Mouse (Mus musculus) liver, embryonic 14.5 days (tissue): ENCODE data around the gene Ahsg. TPM values are rescaled to one million over a fixed set of nuclear protein-coding genes. Genes with fewer than 3 reads are reported as not detected.

Experiments used
- ATAC-seq: fragments of 200-750 bp; cut with Nextera tagmentation; 2 replicates; pipeline ENCODE4 v1.8.0; 2017; ENCODE audit warnings: moderate number of reproducible peaks, mild to moderate bottlenecking, moderate library complexity; ENCODE audit not compliant: insufficient read depth
- DNase-seq, 3 experiments: peaks; one replicate each; pipeline ENCODE4 v3.0.0-alpha.2; 2012 to 2013; ENCODE audit warnings: low read depth in 3 of 3, low spot score in 3 of 3
- H3K27ac ChIP-seq: fragments of 300-500 bp; sonication (generic); 2 replicates; pipeline ENCODE4 v1.5.1; 2014; ENCODE audit warnings: moderate library complexity, mild to moderate bottlenecking, control low read depth, inconsistent platforms
- H3K27me3 ChIP-seq: fragments of 300-500 bp; sonication (generic); 2 replicates; pipeline ENCODE4 v1.6.1; 2014; ENCODE audit warnings: mild to moderate bottlenecking, low read length, moderate library complexity; ENCODE audit not compliant: control insufficient read depth, insufficient read depth
- H3K36me3 ChIP-seq: fragments of 300-500 bp; sonication (generic); replicated peaks from 2 replicates; pipeline ENCODE4 v1.6.1; 2014; ENCODE audit warnings: low read depth; ENCODE audit not compliant: control insufficient read depth, insufficient read depth
- H3K4me1 ChIP-seq, 2 experiments: fragments of 200-500 bp in 1 of 2; fragments of 300-500 bp in 1 of 2; sonication (generic) in 1 of 2; replicated peaks; 2 replicates each; pipeline ENCODE4 v1.6.1; 2012 to 2014; ENCODE audit warnings: antibody characterized with exemption in 1 of 2, inconsistent platforms in 1 of 2, low read length in 1 of 2; ENCODE audit not compliant: control insufficient read depth in 2 of 2, insufficient read depth in 2 of 2
- H3K4me2 ChIP-seq: fragments of 300-500 bp; sonication (generic); 2 replicates; pipeline ENCODE4 v1.6.1; 2014; ENCODE audit warnings: low read depth, mild to moderate bottlenecking, control low read depth, moderate library complexity
- H3K4me3 ChIP-seq, 2 experiments: fragments of 200-500 bp in 1 of 2; fragments of 300-500 bp in 1 of 2; sonication (generic) in 1 of 2; 2 replicates each; pipeline ENCODE4 v1.5.1; 2012 to 2014; ENCODE audit warnings: low read depth in 2 of 2, low read length in 2 of 2, mild to moderate bottlenecking in 2 of 2, control low read depth in 1 of 2, inconsistent platforms in 1 of 2, moderate library complexity in 1 of 2; ENCODE audit not compliant: insufficient read depth in 1 of 2
- H3K9ac ChIP-seq: fragments of 300-500 bp; sonication (generic); replicated peaks from 2 replicates; pipeline ENCODE4 v1.6.1; 2014; ENCODE audit warnings: mild to moderate bottlenecking, control low read depth, moderate library complexity
- H3K9me3 ChIP-seq: fragments of 300-500 bp; sonication (generic); 2 replicates; pipeline ENCODE4 v1.6.1; 2016; ENCODE audit warnings: low read length, mixed read lengths; ENCODE audit not compliant: control insufficient read depth
- CTCF ChIP-seq: IDR thresholded peaks from 2 replicates; pipeline ENCODE4 v1.5.1; 2016; ENCODE audit warnings: antibody characterized with exemption, low read depth, control low read depth
- EP300 ChIP-seq: IDR thresholded peaks from 2 replicates; pipeline ENCODE4 v1.6.1; 2016; ENCODE audit warnings: antibody characterized with exemption, low read depth
- WGBS: fragments of 180-500 bp; shearing (Covaris S2); extraction: QIAGEN DNeasy Blood & Tissue Kit; methylation state at CpG from one replicate; pipeline ENCODE4 v1.1.7; 2014; ENCODE audit not compliant: insufficient replicate concordance; 5-methylcytosine and 5-hydroxymethylcytosine counted together
- polyA plus RNA-seq, 2 experiments: library from polyadenylated mRNA; depleted of rRNA in 1 of 2; stranded (reverse) in 1 of 2; unstranded in 1 of 2; fragments of >200 nt; fragmentation: Nextera tagmentation in 1 of 2; extraction: Ambion mirVana in 1 of 2; gene quantifications; 2 replicates each; pipeline versions ENCODE4 v1.2.1 to v1.2.3; 2012 to 2014

Ahsg gene
- polyA plus RNA-seq, 2 experiments: 1,143 to 1,153 TPM

- Histone ChIP-seq H3K9ac (no peak overlapping the region), H3K27me3 (no peaks in the 10 kb centered on the region), H3K9me3 (no peaks in the 10 kb centered on the region), H3K27ac (no peak overlapping the region), H3K4me1 (peaks cover 0 to 2% of the 10 kb centered on the region in 2 experiments; a peak in 1 of 4 replicates), H3K4me2 (no peak overlapping the region), H3K36me3 (no peaks in the 10 kb centered on the region), H3K4me3 (no peak overlapping the region)
- TF ChIP-seq CTCF: no peak
- no peak for TF ChIP-seq EP300
- ATAC-seq (0 out of 2 replicates have a peak, but pooled peaks have one; percentile 28), DNase-seq (no peak)
- WGBS: 42% methylated on average over 18 of the region's 18 CpGs
Measured at GRCm38 (mm10) chr16:22919971-22920854, 29.1 kb downstream of the Ahsg start.

GRCm38 (mm10) chr16:22921761-22922160 lies 30.7 kb downstream of the Ahsg start:
- Histone ChIP-seq H3K27me3 (no peaks in the 10 kb centered on the region), H3K4me3 (no peak overlapping the region), H3K4me1 (peaks cover 0 to 2% of the 10 kb centered on the region in 2 experiments; a peak in 1 of 4 replicates), H3K9me3 (no peaks in the 10 kb centered on the region), H3K9ac (no peak overlapping the region), H3K36me3 (no peaks in the 10 kb centered on the region), H3K27ac (no peak overlapping the region), H3K4me2 (no peak overlapping the region)
- ATAC-seq (no peak), DNase-seq (no peak)
- TF ChIP-seq CTCF: no peak
- 64% methylated on average over 5 of the region's 5 CpGs for WGBS

- 54% methylated on average over 4 of the region's 4 CpGs for WGBS
- H3K36me3 ChIP-seq: no peaks in the 10 kb centered on the region
- H3K27me3 ChIP-seq: no peaks in the 10 kb centered on the region
- H3K9ac ChIP-seq: no peak overlapping the region
- no peak overlapping the region for H3K27ac ChIP-seq
- H3K4me1 ChIP-seq: peaks cover 0 to 2% of the 10 kb centered on the region in 2 experiments; a peak in 1 of 4 replicates
- no peak overlapping the region for H3K4me2 ChIP-seq
- TF ChIP-seq EP300 (no peak), CTCF (no peak)
- no peaks in the 10 kb centered on the region for H3K9me3 ChIP-seq
- no peak overlapping the region for H3K4me3 ChIP-seq
- no peak for ATAC-seq
- DNase-seq: no peak
Measured at GRCm38 (mm10) chr16:22922433-22922832, 31.4 kb downstream of the Ahsg start.

GRCm38 (mm10) chr16:22929575-22929974 lies 38.5 kb downstream of the Ahsg start:
- no peaks in the 10 kb centered on the region for H3K36me3 ChIP-seq
- ATAC-seq: no peak
- 62% methylated on average over 6 of the region's 6 CpGs for WGBS
- H3K9me3 ChIP-seq: no peaks in the 10 kb centered on the region
- no peak overlapping the region for H3K4me2 ChIP-seq
- no peak overlapping the region for H3K9ac ChIP-seq
- no peak overlapping the region for H3K4me3 ChIP-seq
- DNase-seq: no peak
- no peak for TF ChIP-seq CTCF
- TF ChIP-seq EP300: no peak
- H3K4me1 ChIP-seq: no peaks in the 10 kb centered on the region
- no peak overlapping the region for H3K27ac ChIP-seq
- no peaks in the 10 kb centered on the region for H3K27me3 ChIP-seq

GRCm38 (mm10) chr16:22931431-22932200 lies 40.5 kb downstream of the Ahsg start:
- H3K27ac ChIP-seq: no peak overlapping the region
- no peak overlapping the region for H3K4me3 ChIP-seq
- 66% methylated on average over 11 of the region's 11 CpGs for WGBS
- TF ChIP-seq EP300 (no peak), CTCF (no peak)
- H3K27me3 ChIP-seq: no peaks in the 10 kb centered on the region
- no peaks in the 10 kb centered on the region for H3K36me3 ChIP-seq
- no peaks in the 10 kb centered on the region for H3K9me3 ChIP-seq
- no peaks in the 10 kb centered on the region for H3K4me1 ChIP-seq
- ATAC-seq (no peak), DNase-seq (no peak)
- H3K4me2 ChIP-seq: no peak overlapping the region
- no peak overlapping the region for H3K9ac ChIP-seq
